Mouse (Mus musculus) G1E-ER4 (cell line): ENCODE results near the gene Gpc5. TPM values are rescaled to one million over a fixed set of nuclear protein-coding genes. Genes with fewer than 3 reads are reported as not detected.

Experiments used
- GATA1 ChIP-seq: IDR thresholded peaks from one replicate; pipeline ENCODE4 v1.8.0; 2012; ENCODE audit warnings: low read length, inconsistent platforms
- polyA plus RNA-seq: library from polyadenylated mRNA; stranded (reverse); fragments of >175 nt; gene quantifications from 2 replicates; pipeline ENCODE4 v1.2.3, GENCODE M21; 2012

Gene Gpc5
- not detected in 2 replicates for polyA plus RNA-seq

DNA sequence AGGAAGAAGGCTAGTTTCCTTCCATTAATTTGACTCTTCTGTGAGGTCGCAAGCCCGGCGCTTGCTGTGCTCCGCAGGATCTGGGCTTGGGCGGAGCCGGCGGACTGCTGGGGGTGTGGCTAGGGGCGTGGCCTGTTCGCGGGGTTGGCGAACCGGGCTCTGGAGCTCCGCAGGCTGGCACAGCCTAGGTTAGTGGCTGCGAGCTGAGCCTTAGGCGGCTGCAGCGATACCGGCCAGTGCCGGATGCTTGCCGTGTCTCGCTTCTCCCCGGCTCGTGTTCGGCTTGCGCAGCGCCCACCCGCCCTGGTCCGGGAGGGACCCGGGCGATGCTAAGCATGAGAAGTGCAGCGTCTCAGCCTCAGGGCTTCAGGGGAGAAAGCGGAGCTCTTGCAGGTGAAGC, at the start of gene Gpc5:
TSS of gene Gpc5 (plus strand) at position 135 of the 400 bp plus-strand sequence.
- TF ChIP-seq GATA1: no peak

DNA sequence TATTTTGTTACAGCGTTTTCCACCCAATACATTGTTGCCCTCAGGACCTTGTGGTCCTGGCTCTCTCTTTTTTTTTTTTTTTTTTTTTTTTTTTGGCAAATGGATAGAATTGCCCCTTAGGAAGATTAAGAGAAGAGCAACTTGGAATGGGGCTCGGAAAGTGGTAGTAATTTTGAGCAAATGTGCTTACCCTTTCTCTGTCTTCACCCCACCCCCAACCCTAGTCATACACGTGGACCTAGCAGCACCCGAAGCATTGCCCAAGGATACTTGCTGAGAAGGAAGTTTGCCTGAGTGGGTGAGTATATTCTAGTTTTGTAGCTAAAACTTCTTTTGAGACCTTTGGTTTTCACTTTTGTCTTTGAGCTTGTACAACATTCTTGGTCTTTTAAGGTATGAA, 49.4 kb upstream of the Gpc5 start:
- no peak for TF ChIP-seq GATA1

GRCm38 (mm10) chr14:115044016-115044415, 48.0 kb upstream of the Gpc5 start:
- TF ChIP-seq GATA1: no peak

DNA sequence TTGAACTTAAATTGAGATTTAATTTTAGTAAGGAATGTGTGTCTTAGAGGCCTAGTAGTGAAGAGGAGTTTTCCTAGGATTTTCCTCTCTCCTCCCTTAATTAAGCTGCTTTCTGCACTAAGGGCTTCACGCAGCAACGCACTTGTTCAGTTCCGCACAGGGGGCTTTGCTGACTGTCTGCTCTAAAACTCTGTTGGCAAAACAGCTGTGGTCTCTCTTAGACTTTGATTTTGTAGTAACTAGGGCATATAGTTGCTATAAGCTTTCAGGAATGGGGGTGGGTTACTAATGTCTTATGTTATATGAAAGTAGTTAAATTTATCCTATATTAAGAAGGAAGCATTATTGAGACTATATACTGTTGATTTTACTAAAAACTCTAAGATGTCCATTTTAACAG, 46.3 kb upstream of the Gpc5 start:
- TF ChIP-seq GATA1: no peak

GRCm38 (mm10) chr14:115047316-115047715, 44.7 kb upstream of the Gpc5 start:
- no peak for TF ChIP-seq GATA1

- no peak for TF ChIP-seq GATA1
Observed at GRCm38 (mm10) chr14:115047990-115048862, 43.8 kb upstream of the Gpc5 start.

DNA sequence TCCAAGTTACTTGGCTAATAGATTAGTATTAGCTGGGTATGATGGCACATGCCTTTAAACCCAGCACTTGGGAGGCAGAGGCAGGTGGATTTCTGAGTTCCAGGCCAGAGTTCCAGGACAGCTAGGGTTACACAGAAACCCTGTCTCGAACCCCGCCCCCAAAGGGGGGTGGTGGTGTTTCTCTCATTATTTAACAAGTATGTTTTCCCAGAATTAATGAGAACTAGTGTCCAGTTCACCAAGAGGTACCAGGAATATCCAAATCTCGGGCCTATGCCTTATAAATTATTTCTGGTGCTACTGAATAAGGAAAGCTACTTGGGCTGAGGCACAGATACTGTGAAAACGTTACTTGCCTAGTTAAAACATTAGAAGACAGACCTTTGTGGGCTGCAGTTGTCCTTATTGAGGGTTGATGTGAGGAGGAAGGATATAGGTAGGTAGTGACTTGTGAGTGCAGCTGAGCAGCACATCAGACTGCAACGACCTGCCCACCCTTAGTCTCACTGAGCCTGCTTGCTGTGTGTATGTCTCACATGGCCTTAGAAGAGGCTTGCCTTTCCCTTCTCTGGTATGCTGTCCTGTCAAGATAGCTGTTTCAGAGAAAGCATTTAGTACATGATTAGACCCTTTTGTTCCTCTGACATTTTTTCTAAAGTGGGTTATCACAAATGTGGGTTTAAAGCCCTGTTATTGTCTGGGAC, 43.0 kb upstream of the Gpc5 start:
- no peak for TF ChIP-seq GATA1

- TF ChIP-seq GATA1: no peak
Observed at GRCm38 (mm10) chr14:115049831-115050230, 42.2 kb upstream of the Gpc5 start.

DNA sequence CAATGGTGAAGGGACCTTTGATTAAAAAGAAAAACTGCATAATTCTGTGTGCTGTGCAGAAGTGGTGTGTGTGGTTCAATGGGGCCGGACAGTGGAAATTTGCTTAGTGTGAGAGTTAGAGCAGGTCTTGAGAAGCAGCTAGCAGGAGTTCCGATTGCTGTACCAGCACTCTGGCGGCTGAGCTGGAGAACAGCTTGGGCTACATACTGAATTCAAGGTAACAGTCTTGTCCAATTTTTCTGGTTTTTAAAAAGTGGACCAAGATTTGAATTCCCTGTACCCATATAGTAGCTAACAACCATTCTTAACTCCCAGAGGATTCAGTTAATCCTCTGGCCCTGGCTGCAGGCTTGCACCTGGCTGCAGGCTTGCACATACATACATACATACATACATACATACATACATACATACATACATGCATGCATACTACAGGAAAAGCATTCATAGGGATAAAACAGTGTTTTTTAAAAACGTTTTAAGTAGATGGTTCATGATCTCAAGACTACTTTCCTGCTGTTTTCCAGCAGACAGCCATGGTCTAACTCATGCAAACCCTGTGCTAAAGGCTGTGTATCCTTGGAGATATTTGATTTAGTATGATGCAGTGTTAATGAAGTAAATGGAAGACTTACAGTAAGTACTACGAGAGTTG, 40.8 kb upstream of the Gpc5 start:
- no peak for TF ChIP-seq GATA1

DNA sequence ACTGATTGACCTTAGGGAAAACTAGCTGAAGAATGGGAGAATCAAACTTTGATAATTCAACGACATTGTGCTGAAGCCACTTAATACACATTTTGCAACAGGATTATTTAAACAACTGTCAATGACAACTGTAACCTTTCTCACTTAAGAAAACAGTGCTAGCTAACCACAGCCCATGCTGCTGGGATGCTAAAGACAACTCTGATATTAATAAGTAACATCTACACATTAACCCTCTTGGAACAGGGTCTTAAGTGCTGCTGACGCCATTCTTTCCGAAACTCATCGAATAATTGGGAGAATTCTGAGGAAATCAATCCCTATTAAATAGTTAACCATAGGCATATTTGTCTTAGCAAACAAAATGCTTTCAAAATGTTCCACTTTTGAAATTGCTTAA, 39.6 kb upstream of the Gpc5 start:
- TF ChIP-seq GATA1: no peak

DNA sequence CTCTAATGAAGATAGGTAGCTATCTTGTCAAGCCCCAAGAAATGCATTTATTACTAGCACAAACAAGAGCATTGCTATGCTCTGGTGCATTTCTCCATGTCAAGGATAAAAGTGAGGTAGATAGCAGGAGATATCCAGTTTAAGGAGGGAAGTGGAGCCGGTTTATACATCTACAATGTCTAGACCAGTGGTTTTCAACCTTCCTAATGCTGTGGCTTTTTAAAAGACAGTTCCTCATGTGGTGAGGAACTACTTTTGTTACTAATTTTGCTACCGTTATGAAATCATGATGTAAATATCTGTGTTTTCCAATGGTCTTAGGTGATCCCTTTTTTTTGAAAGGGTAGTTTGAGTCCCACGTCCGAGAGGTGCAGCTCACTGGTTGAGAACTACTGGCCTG, 37.8 kb upstream of the Gpc5 start:
- no peak for TF ChIP-seq GATA1

- no peak for TF ChIP-seq GATA1
Observed at GRCm38 (mm10) chr14:115057524-115057923, 34.5 kb upstream of the Gpc5 start.

GRCm38 (mm10) chr14:115070534-115070933, 21.5 kb upstream of the Gpc5 start:
- no peak for TF ChIP-seq GATA1

DNA sequence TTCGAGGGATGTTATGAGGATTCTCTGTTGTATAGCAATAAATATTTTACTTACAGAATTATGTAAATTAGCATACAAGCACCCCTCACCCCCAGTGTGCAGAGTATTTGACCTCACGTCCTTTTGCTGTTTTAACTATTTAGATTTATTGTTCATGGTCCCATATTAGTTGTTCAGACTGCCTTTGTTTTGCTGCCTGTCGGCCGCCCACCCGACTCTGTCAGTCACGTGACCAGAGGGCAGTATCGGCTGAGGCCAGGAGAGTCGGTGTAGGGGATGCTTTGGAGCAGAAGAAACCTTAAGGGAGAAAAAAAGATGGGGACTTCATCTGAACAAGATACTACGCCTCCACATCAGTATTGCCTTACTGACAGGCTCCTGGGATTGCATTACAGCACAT, 14.7 kb upstream of the Gpc5 start:
- TF ChIP-seq GATA1: no peak

GRCm38 (mm10) chr14:115078064-115078463, 14.0 kb upstream of the Gpc5 start:
- no peak for TF ChIP-seq GATA1

- no peak for TF ChIP-seq GATA1
Observed at GRCm38 (mm10) chr14:115081728-115082502, 10.1 kb upstream of the Gpc5 start.

DNA sequence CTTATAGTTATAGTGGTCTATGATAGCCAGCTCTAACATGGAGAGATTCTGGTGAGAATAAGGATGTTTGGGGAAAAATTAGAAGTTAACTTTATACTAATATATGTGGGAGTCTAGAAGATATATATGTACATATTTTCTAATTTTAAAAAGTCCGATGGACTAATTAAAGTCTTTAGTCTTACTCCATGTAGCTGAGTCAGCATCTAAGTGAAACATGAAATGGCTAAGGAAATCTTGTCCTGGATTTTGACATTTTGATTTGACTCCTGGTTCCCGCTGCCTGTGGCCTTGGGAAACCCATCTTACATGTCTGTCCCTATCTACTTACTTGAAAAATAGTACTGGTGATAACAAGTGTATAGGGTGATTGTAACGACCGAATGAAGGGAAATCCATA, 1.5 kb upstream of the Gpc5 start:
- TF ChIP-seq GATA1: no peak
